Mouse (Mus musculus): ENCODE results near the gene Tipin.
"Not testable (repeated sequence)": the region's sequence is repeated elsewhere in the genome, so short reads cannot be mapped to it uniquely, and the experiment has no call there.

The Tipin gene

GRCm38 (mm10) chr9:64271249-64271648 is 10.1 kb upstream of the Tipin start:
- DNase-seq (ENCODE audit: low spot score) = no peak

- no peak for DNase-seq (ENCODE audit: low spot score)
These were observed 8.8 kb upstream of the Tipin start for GRCm38 (mm10) chr9:64272611-64273010.

DNA sequence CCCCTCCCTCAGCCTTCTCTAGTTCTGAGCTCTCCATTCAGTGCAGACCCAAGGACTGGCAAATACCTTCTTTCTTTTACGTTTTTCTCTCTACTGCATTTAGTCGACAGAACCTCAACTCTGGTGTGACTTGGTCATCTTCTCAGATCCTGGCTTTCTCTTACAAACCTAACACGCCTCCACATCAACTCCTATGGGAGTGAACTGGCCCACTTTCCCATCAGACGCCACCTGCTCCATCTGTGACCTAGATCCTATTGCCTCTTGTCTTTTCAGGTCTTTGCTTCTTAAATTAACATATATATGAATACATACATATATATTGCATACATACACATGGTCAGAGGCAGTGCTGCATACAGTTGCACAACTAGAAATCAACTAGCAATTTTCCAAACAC is 7.6 kb upstream of the Tipin start:
- DNase-seq (ENCODE audit: low spot score) = no peak

GRCm38 (mm10) chr9:64274291-64274690 is 7.1 kb upstream of the Tipin start:
- DNase-seq (ENCODE audit: low spot score) = no peak

DNA sequence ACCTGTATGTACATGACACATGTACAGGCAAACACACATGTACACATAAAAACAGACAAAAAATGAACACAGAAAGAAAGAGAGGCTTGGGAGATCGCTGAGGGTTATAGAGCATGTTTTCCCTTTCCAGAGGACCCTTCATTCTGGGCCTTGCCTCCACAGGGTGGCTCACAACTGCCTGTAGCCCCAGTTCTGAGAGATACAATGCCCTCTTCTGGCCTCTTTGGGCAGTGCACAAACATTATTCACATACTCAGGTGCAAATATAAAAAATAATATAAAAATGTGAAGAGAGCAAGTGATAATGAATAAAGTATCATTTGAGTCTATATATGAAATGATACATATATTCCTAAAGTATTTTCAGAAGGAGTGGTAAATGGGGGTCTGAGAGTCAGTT is 6.5 kb upstream of the Tipin start:
- DNase-seq (ENCODE audit: low spot score) = no peak

DNA sequence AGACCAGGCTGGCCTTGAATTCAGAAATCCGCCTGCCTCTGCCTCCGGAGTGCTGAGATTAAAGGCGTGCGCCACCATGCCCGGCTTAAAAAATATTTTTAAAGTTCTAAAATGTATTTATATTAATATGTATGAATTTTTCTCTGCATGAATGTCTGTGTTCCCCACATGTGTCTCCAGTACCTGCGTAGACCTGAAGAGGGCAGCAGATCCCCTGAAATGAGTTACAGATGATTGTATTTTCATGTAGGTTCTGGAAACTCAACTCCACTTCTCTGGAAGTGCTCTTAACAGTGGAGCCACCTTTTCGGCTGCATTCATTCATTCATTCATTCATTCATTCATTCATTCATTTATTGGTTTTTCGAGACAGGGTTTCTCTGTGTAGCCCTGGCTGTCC is 3.7 kb upstream of the Tipin start:
- DNase-seq (ENCODE audit: low spot score) = peak; percentile 45

DNA sequence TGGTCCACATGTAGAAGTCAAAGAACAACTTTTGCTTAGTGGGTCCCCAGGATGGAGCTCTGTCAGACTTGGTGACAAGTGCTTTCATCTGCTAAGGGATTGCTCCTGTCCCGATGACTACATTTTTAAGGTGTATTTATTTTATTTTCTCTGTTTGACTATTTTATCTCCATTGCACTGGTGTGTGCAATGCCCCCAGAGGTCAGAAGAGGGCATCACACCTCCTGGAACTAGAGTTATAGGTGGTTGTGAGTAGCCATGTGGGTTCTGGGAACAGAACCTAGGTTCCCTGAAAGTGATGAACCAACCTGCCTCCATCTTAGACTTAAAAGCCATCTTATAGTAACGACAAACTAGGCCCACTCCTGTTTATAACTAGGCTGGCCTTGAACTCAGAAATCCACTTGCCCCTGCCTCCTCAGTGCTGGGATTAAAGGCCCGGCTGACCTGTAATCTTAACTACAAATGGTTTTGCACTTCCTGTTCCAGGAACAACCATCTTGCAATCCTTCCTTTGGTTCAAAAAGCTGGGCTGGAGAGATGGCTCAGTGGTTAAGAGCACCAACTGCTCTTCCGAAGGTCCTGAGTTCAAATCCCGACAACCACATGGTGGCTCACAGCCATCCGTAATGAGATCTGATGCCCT is 2.6 kb upstream of the Tipin start:
- no peak for DNase-seq (ENCODE audit: low spot score)

DNA sequence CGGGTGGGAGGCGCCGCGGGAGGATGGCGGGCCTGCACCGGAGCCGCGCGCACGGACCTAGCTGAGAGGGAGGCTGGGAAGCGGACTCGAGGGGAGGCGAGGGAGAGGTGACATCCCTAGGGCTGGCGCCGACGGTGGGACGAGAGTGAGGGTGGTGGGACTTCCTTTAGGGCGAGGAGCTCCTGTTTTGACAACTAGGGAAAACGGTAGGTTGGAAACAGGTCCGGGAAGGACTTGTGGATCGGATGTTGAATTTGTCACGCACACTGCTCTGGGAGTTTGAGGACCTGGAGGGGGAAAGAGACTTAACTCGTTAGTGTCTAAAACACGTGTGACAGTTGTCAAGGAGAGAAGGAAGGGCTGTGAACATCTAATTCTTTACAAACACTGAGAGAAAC is 399 bp downstream of the Tipin start:
- no peak for DNase-seq (ENCODE audit: low spot score)

- no peak for DNase-seq (ENCODE audit: low spot score)
These were observed 1.1 kb downstream of the Tipin start for GRCm38 (mm10) chr9:64282404-64282987.

- DNase-seq (ENCODE audit: low spot score) = not testable (repeated sequence)
These were observed 21.7 kb downstream of the Tipin start for GRCm38 (mm10) chr9:64303086-64303485.

DNA sequence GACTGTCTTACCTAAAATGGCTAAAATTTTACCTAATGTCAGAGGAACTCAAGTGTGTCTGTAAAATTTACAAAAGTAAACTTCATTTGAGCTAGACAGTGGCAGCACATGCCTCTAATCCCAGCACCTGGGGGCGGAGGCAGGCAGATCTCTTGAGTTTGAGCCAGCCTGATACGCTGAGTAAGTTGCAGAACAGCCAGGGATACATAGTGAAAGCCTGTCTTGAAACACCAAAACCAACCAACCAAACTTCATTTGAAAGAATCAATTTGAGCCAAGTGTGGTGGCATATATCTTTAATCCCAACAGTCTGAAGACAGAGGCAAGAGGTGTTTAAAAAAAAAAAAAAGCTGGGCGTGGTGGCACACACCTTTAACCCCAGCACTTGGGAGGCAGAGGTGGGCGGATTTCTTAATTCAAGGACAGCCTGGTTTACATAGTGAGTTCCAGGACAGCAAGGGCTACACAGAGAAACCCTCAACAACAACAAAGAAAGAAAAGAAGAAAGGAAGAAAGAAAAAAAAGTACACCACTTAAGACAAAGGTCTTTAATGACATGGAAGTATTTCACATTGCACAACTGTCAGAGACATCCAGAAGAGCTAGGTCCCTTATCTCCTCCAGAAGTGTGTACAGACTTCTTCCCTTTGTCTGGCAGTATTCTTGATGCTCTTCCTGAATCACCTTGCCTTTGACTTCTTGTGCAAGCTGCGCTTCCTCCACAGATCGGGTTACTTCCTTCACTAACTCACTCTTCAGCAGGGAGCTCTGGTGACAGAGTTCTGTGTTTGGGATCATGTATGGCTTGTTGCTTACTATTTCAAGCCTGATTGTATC is 25.3 kb downstream of the Tipin start:
- DNase-seq (ENCODE audit: low spot score) = no peak

- DNase-seq (ENCODE audit: low spot score) = no peak
These were observed 29.8 kb downstream of the Tipin start for GRCm38 (mm10) chr9:64310996-64311785.

DNA sequence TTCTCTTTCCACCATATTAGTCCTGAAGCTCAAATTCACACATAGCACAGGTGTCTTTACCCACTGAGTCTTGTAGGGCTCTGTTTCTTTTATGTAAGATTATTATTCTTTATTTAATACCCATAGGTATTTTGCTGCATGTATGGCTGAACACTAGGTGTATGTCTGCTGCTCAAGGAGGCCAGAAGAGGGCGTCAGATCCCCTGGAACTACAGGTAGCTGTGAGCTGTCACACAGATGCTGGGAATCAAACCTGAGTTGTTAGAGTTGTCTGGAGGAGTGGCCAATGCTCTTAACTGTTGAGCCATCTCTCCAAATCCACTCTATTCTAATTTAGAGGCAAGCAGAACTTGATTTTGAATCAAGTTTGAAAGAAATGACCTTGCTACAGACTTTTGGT is 30.7 kb downstream of the Tipin start:
- no peak for DNase-seq (ENCODE audit: low spot score)

- DNase-seq (ENCODE audit: low spot score) = no peak
These were observed 33.3 kb downstream of the Tipin start for GRCm38 (mm10) chr9:64314696-64315095.

- DNase-seq (ENCODE audit: low spot score) = no peak
These were observed 35.6 kb downstream of the Tipin start for GRCm38 (mm10) chr9:64316986-64317385.

DNA sequence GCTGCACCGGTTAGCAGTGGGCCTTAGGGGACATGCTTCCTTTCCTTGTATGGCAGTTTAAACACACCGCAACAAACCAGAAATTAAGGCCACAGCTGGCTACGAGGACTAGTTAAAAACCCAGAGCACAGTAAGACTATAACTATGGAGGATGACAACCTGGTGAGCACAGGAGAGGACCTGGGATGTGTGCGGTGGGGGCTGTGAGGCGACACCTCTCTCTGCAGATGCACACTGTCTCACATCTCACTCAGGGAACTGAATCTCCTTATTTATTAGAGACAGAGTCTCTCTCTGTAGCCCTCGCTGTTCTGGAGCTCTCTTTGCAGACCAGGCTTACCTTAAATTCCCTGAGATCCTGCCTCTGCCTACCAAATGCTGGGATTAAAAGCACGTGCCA is 42.6 kb downstream of the Tipin start:
- no peak for DNase-seq (ENCODE audit: low spot score)

DNA sequence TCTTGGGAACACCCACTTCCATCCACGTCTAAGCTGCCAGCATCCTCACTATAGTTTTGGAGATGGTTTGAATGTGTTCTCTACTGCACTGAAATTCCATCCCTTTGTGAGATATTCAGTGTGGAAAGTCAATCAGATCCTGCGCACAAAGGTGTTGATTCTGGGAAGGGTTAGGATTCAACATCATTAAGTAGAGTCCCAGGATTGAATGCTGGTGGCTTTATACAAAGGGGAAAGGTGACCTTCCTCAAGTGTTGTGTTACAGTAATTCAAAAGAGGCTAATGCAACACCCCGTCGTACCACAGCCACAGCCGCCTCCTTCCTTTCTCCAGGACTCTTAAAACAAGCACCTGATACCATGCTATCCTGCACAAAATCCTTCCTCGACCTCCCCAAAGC is 54.4 kb downstream of the Tipin start:
- DNase-seq (ENCODE audit: low spot score) = no peak

DNA sequence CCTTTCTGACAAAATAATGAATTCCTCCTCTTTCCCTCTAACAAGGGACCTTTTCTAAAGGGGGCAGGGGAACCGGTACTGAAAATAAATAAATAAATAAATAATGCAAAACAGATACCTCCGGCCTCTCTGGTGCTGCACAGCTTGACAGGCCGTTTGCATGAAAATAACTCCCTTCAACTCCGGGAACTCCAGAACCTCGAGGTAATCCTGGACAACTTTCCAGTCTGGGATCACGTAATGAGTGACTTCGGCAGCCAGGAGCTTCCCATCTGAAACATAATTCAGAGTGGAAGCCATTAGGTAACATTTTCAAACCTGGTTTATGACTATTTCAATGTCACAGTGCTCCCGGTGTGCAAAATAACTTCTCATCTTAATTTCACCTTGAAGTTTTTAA is 58.0 kb downstream of the Tipin start:
- no peak for DNase-seq (ENCODE audit: low spot score)

DNA sequence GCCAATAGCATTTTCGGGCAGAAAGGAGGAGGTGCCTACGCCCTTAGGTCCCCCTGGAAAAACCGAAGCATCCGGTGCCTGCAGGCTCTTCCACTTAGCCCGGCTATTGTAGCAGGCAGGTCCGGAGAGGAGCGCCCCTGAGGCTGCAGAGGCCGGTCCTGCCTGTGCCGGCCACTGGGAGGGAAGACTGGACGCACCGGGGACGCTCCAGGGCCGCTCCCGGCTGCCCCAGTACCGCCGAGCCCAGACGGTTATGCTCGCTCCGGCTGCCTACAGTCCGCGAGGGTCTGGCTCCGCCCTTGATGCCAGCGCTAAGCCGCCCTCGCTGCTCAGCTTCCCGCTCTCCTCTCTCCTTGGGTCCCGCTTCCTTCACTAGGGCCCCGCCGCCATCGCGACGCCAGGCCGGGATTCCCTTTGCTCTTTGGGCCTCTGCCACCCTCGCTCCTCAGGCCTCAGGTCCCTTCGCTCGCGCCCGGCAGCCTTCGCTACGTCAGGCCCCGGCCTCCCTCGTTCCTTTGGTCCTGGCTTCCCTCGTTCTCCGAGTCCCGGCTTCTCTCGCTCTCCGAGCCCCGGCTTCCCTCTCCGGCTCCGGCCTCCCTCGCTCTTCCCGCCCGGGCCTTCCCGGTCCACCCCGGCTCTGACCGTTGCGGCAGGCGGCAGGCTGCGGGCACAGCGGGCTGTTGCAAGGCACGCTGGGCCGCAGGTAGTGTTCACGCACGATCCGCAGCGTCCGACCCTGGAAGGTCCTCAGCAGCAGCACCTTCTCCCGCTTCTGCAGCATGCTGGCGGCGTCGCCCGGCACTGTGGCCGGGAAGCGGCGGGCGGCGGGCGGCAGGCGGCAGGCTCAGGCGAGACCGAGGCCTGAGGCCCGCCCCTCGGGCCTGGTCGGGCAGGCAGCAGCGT is 59.2 kb downstream of the Tipin start:
- DNase-seq (ENCODE audit: low spot score) = peak; percentile 83

GRCm38 (mm10) chr9:64341254-64341566 is 59.8 kb downstream of the Tipin start, which contains the start of gene Dis3l:
Gene Dis3l, minus strand, starts transcription at chr9:64341288.
- DNase-seq (ENCODE audit: low spot score) = no peak

DNA sequence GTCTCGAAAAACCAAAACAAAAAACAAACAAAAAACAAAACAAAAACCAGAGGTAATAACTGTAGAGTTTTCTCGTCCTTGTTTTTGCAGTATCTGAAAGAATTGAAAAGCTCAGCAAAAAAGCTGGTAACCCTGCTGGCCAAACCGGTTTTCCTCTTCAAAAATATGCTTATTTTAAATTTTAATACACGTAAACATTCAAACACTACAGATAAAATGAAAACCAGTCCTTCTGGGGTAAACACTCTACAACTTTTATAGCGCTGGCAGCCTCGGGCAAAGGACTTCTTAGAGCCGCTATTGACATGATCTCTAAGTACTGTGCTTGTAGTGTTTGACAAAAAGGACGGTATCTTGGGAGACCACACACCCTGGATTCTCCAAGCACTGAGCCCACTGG is 60.3 kb downstream of the Tipin start:
- no peak for DNase-seq (ENCODE audit: low spot score)

- no peak for DNase-seq (ENCODE audit: low spot score)
These were observed 62.3 kb downstream of the Tipin start for GRCm38 (mm10) chr9:64343656-64344055.

Measured in testis, postnatal 14 days (tissue).